ENCODE assay signal across 14 mouse cellular contexts in genomic region chr13:29956821-29957421, GRCm38 (mm10). TPM values are rescaled to one million over a fixed set of nuclear protein-coding genes. Genes with fewer than 3 reads are reported as not detected.
DNase-seq lines count a peak whose midpoint lies in the region; ATAC-seq and TF ChIP-seq lines count a peak whose summit lies in the region.
"Had no signal": no experiment of that assay in that cellular context is flagged by ENCODE, and none has a peak within 500 bp of the region (broad histone marks: within the 10 kb centered on the region; RNA-seq: fewer than 3 reads in every experiment).

No protein-coding gene starts in this region.

- no peak for TF ChIP-seq EP300 in heart, adult 2 months (IDR thresholded peaks at IDR 0.05; ENCODE audit: insufficient read depth, low read depth, low read length)
- no peak for TF ChIP-seq EP300 in CH12.LX (IDR thresholded peaks at IDR 0.05; ENCODE audit: low read length)

- DNase-seq in heart, adult 2 months = no peak
- no peak for DNase-seq in heart, postnatal 10 days
- DNase-seq in CH12.LX (ENCODE audit: extremely low read depth) = peak; percentile 32
- DNase-seq in ES-E14 (ENCODE audit: low read depth, low spot score) = peak; percentile 47
- DNase-seq in cerebellum, adult 9-11 months = peak; percentile 62
- DNase-seq in MN1 (ENCODE audit: low spot score) = no peak
- no peak for DNase-seq in thymus, postnatal 36 days
- DNase-seq: forebrain, postnatal 0 days; gastrocnemius, postnatal 36 days had no signal

- H3K9ac ChIP-seq in heart, adult 2 months (ENCODE audit: low read depth, low read length) = no peak overlapping the region
- no peak overlapping the region for H3K9ac ChIP-seq in CH12.LX (ENCODE audit: insufficient read depth, low read depth)
- no peak overlapping the region for H3K9ac ChIP-seq in ES-E14 (ENCODE audit: insufficient read depth, low read depth, low read length, poor library complexity, severe bottlenecking)
- H3K9ac ChIP-seq: forebrain, postnatal 0 days; liver, embryonic 15.5 days had no signal

- H3K4me1 ChIP-seq in heart, adult 2 months (ENCODE audit: control insufficient read depth, insufficient read depth, low read length) = peaks cover 8% of the 10 kb centered on the region
- H3K4me1 ChIP-seq in CH12.LX (ENCODE audit: control insufficient read depth in 1 of 2, insufficient read depth in 2 of 2) (peaks cover 9 to 48% of the 10 kb centered on the region in 2 experiments), ES-E14 (ENCODE audit: control insufficient read depth in 2 of 2, insufficient read depth in 2 of 2, low read length in 2 of 2, poor library complexity in 1 of 2) (peaks cover 3 to 17% of the 10 kb centered on the region in 2 experiments; a peak in 1 of 4 replicates)

- ATAC-seq in monocyte, adult 5-6 weeks (replicated peaks; ENCODE audit: insufficient number of reproducible peaks, low FRiP score, low TSS enrichment, poor library complexity, severe bottlenecking) = no peak
- ATAC-seq: forebrain, postnatal 0 days had no signal

- H3K9me3 ChIP-seq in CH12.LX (replicated peaks; ENCODE audit: low read length) (peaks cover 9% of the 10 kb centered on the region), ES-E14 (ENCODE audit: control insufficient read depth, insufficient read depth, low read depth, low read length) (no peaks in the 10 kb centered on the region)
- H3K9me3 ChIP-seq: liver, embryonic 15.5 days had no signal

- TF ChIP-seq POLR2A in heart, adult 2 months (IDR thresholded peaks at IDR 0.05; ENCODE audit: insufficient read depth, low read depth, low read length) = no peak
- no peak for TF ChIP-seq POLR2A in CH12.LX (IDR thresholded peaks at IDR 0.05; ENCODE audit: low read depth, low read length)

- intact Hi-C loops in heart, adult 2 months (cut with DNase I) = loop anchor here (10.0 kb wide), 1 partner anchor 1452 kb away; no protein-coding TSS in a partner anchor
- intact Hi-C loops in heart, postnatal 10 days (cut with DNase I) = no loop called here

- TF ChIP-seq RAD21 in CH12.LX (IDR thresholded peaks at IDR 0.05; ENCODE audit: low read depth, low read length) = no peak

- no peak overlapping the region for H3K4me2 ChIP-seq in CH12.LX (ENCODE audit: insufficient read depth, low read depth, poor library complexity, severe bottlenecking)
- H3K4me2 ChIP-seq: liver, embryonic 15.5 days had no signal

- peak overlapping the region; percentile 65 for H3K27ac ChIP-seq in heart, adult 2 months
- H3K27ac ChIP-seq in CH12.LX (ENCODE audit: insufficient read depth, low read depth) = no peak overlapping the region
- no peak overlapping the region for H3K27ac ChIP-seq in ES-E14 (ENCODE audit: insufficient read depth, low read depth, low read length, poor library complexity, severe bottlenecking)
- H3K27ac ChIP-seq: left cerebral cortex, adult 2 months; liver, embryonic 15.5 days had no signal

- dilution Hi-C loops in CH12.LX (cut with MboI; ENCODE audit: extremely low pct_ligation_motif_present, extremely low pct_unique_long_range_greater_than_20kb, low sequenced_read_pairs) = no loop called here

- no peaks in the 10 kb centered on the region; the same call in 1 of the 2 replicates for H3K36me3 ChIP-seq in heart, adult 2 months (ENCODE audit: control insufficient read depth, insufficient read depth, low read length)
- peaks cover 3 to 73% of the 10 kb centered on the region in 2 experiments for H3K36me3 ChIP-seq in CH12.LX (replicated peaks in 1 of 2; ENCODE audit: control insufficient read depth in 1 of 2, insufficient read depth in 1 of 2, low read length in 1 of 2)
- peaks cover 3% of the 10 kb centered on the region; the same call in 1 of the 2 replicates for H3K36me3 ChIP-seq in ES-E14 (ENCODE audit: control insufficient read depth, insufficient read depth, low read length, poor library complexity, severe bottlenecking)

- H3K27me3 ChIP-seq in heart, adult 2 months (ENCODE audit: control insufficient read depth, insufficient read depth, low read length) = no peaks in the 10 kb centered on the region
- no peaks in the 10 kb centered on the region for H3K27me3 ChIP-seq in CH12.LX (replicated peaks)
- H3K27me3 ChIP-seq: liver, embryonic 15.5 days; megakaryocyte, embryonic 14.5 days had no signal

- in situ Hi-C loops in CH12.LX (cut with MboI; ENCODE audit: low pct_ligation_motif_present, low pct_unique_long_range_greater_than_20kb, low sequenced_read_pairs) = no loop called here
- in situ Hi-C loops in ES-E14 (cut with MboI; ENCODE audit: low sequenced_read_pairs in 2 of 2, unreplicated experiment in 2 of 2) = no loop called here

- H3K79me2 ChIP-seq in heart, adult 2 months (replicated peaks; ENCODE audit: control insufficient read depth, insufficient read depth, low read length) = no peaks in the 10 kb centered on the region
- peaks cover 41% of the 10 kb centered on the region for H3K79me2 ChIP-seq in CH12.LX (replicated peaks; ENCODE audit: control insufficient read depth, extremely low read depth, insufficient read depth, poor library complexity, severe bottlenecking)

- H3K4me3 ChIP-seq in heart, adult 2 months = no peak overlapping the region
- H3K4me3 ChIP-seq in CH12.LX (replicated peaks in 1 of 3; ENCODE audit: low read depth in 2 of 3, low read length in 2 of 3, poor library complexity in 1 of 3) = no peak overlapping the region
- no peak overlapping the region for H3K4me3 ChIP-seq in ES-E14 (ENCODE audit: insufficient read depth in 1 of 2, low read depth in 1 of 2, low read length in 2 of 2, poor library complexity in 1 of 2, severe bottlenecking in 1 of 2)
- H3K4me3 ChIP-seq: erythroblast, embryonic 14.5 days; left cerebral cortex, adult 2 months; liver, embryonic 15.5 days; megakaryocyte, embryonic 14.5 days had no signal

- TF ChIP-seq CTCF in heart, adult 2 months (IDR thresholded peaks at IDR 0.05) = no peak
- no peak for TF ChIP-seq CTCF in CH12.LX (conservative IDR thresholded peaks at IDR 0.05 in 1 of 2, IDR thresholded peaks at IDR 0.05 in 1 of 2; ENCODE audit: low read depth in 2 of 2, low read length in 2 of 2)

- WGBS in heart, adult 2 months = 78% methylated on average over 12 of the region's 12 CpGs

TF ChIP-seq in CH12.LX, 34 proteins besides CTCF, POLR2A, EP300 and RAD21:
- TF ChIP-seq ZKSCAN1 (IDR thresholded peaks at IDR 0.05; ENCODE audit: borderline replicate concordance, low read depth, low read length) (no peak), SMC3 (IDR thresholded peaks at IDR 0.05; ENCODE audit: low read depth, low read length) (no peak), JUN (IDR thresholded peaks at IDR 0.05; ENCODE audit: insufficient read depth, low read depth, low read length) (no peak), IRF4 (IDR thresholded peaks at IDR 0.05; ENCODE audit: low read depth, low read length) (no peak), ELF1 (IDR thresholded peaks at IDR 0.05; ENCODE audit: low read depth, low read length) (no peak), CHD1 (IDR thresholded peaks at IDR 0.05; ENCODE audit: low read depth, low read length) (no peak), SIN3A (IDR thresholded peaks at IDR 0.05; ENCODE audit: low read length) (no peak), JUND (conservative IDR thresholded peaks at IDR 0.05; ENCODE audit: low read depth, low read length) (no peak)

TF ChIP-seq in ES-E14, 5 proteins besides CTCF, POLR2A, EP300 and RAD21:
- TF ChIP-seq HCFC1 (IDR thresholded peaks at IDR 0.05; ENCODE audit: borderline replicate concordance, insufficient read depth, low read length) = no peak
- no peak for TF ChIP-seq ZNF384 (IDR thresholded peaks at IDR 0.05; ENCODE audit: low read depth, low read length)
- no peak for TF ChIP-seq ZC3H11A (IDR thresholded peaks at IDR 0.05; ENCODE audit: borderline replicate concordance, low read depth, low read length)
- TF ChIP-seq MAFK (IDR thresholded peaks at IDR 0.05; ENCODE audit: insufficient read depth, low read depth, low read length) = no peak
- no peak for TF ChIP-seq CHD2 (IDR thresholded peaks at IDR 0.05; ENCODE audit: low read depth, low read length)
TF ChIP-seq in ES-E14: peak in this region for 0.

RNA-seq across cellular contexts. Expression of gene E2f3, which starts 28.9 kb away (rescaled TPM):
- 1 to 10 TPM; 6.2 TPM for total RNA-seq in heart, adult 2 months (2021)
- 2.6 and 5.1 TPM in 2 replicates for polyA plus RNA-seq in heart, adult 2 months (2012; rRNA removed)
- total RNA-seq in heart, postnatal 10 days (2021) = 10 to 100 TPM; 12.0 to 13.4 TPM
- total RNA-seq in CH12.LX (2012; rRNA removed) = 7.6 and 9.4 TPM in 2 replicates
- 12.9 and 13.2 TPM in 2 replicates for total RNA-seq in CH12.LX (2014; rRNA removed)
- polyA plus RNA-seq in CH12.LX (2012; ENCODE audit: insufficient read length, low read depth) = 18.2 and 20.7 TPM in 2 replicates
- total RNA-seq in ES-E14 (2012; rRNA removed) = 12.5 and 15.5 TPM in 2 replicates
- total RNA-seq in monocyte, adult 5-6 weeks (2017) = 2.8 to 3.4 TPM (median 3.0 TPM) in 3 replicates

Comparison
In these comparisons a context has a peak if more than half of its experiments do, and no peak if none do; other contexts are left out.
1. DNase-seq: peak in CH12.LX (single experiment), ES-E14 (single experiment) and cerebellum, adult 9-11 months (single experiment); none in heart, adult 2 months (0 of 2), heart, postnatal 10 days (0 of 2), MN1 (single experiment) and thymus, postnatal 36 days (0 of 2).